Mouse (Mus musculus) kidney, postnatal 0 days (tissue): Measurements from ENCODE around the gene Nudt1. TPM values are rescaled to one million over a fixed set of nuclear protein-coding genes. Genes with fewer than 3 reads are reported as not detected.

Experiments used
- ATAC-seq: fragments of 200-750 bp; cut with Nextera tagmentation; replicated peaks from 2 replicates; pipeline ENCODE4 v1.8.0; 2017; ENCODE audit warnings: low read depth, moderate number of reproducible peaks, moderate TSS enrichment, moderate library complexity; ENCODE audit not compliant: low FRiP score
- DNase-seq: peaks from one replicate; pipeline ENCODE4 v3.0.0-alpha.2; 2016; ENCODE audit warnings: low spot score
- H3K27ac ChIP-seq: fragments of 300-500 bp; sonication (generic); 2 replicates; pipeline ENCODE4 v1.5.1; 2014; ENCODE audit warnings: mild to moderate bottlenecking
- H3K27me3 ChIP-seq: fragments of 300-500 bp; sonication (generic); 2 replicates; pipeline ENCODE4 v1.6.1; 2014; ENCODE audit warnings: low read length, mixed read lengths; ENCODE audit not compliant: insufficient read depth
- H3K36me3 ChIP-seq: fragments of 300-500 bp; sonication (generic); 2 replicates; pipeline ENCODE4 v1.6.1; 2014; ENCODE audit warnings: low read length, mixed read lengths; ENCODE audit not compliant: insufficient read depth
- H3K4me1 ChIP-seq: fragments of 300-500 bp; sonication (generic); replicated peaks from 2 replicates; pipeline ENCODE4 v1.6.1; 2014; ENCODE audit warnings: antibody characterized with exemption, low read length, mixed read lengths; ENCODE audit not compliant: insufficient read depth
- H3K4me2 ChIP-seq: fragments of 300-500 bp; sonication (generic); 2 replicates; pipeline ENCODE4 v1.6.1; 2014; ENCODE audit warnings: mild to moderate bottlenecking, low read length, moderate library complexity, mixed read lengths
- H3K4me3 ChIP-seq: fragments of 300-500 bp; sonication (generic); replicated peaks from 2 replicates; pipeline ENCODE4 v1.5.1; 2014; ENCODE audit warnings: low read depth, low read length
- H3K9ac ChIP-seq: fragments of 300-500 bp; sonication (generic); 2 replicates; pipeline ENCODE4 v1.6.1; 2014; ENCODE audit warnings: low read depth, low read length
- H3K9me3 ChIP-seq: fragments of 300-500 bp; sonication (generic); replicated peaks from 2 replicates; pipeline ENCODE4 v1.6.1; 2016; ENCODE audit warnings: low read length, inconsistent platforms, mixed read lengths
- CTCF ChIP-seq: IDR thresholded peaks from 2 replicates; pipeline ENCODE4 v1.5.1; 2016; ENCODE audit warnings: antibody characterized with exemption, low read depth, mild to moderate bottlenecking, moderate library complexity
- WGBS: fragments of 180-500 bp; shearing (Covaris S2); extraction: QIAGEN DNeasy Blood & Tissue Kit; methylation state at CpG from one replicate; pipeline ENCODE4 v1.1.7; 2014; 5-methylcytosine and 5-hydroxymethylcytosine counted together
- polyA plus RNA-seq: library from polyadenylated mRNA; unstranded; fragments of >200 nt; fragmentation: Nextera tagmentation; extraction: Ambion mirVana; gene quantifications from 2 replicates; pipeline ENCODE4 v1.2.1, GENCODE M21; 2015

Nudt1 gene
- polyA plus RNA-seq, 1 experiment from 2014 or later: 39.9 TPM

DNA sequence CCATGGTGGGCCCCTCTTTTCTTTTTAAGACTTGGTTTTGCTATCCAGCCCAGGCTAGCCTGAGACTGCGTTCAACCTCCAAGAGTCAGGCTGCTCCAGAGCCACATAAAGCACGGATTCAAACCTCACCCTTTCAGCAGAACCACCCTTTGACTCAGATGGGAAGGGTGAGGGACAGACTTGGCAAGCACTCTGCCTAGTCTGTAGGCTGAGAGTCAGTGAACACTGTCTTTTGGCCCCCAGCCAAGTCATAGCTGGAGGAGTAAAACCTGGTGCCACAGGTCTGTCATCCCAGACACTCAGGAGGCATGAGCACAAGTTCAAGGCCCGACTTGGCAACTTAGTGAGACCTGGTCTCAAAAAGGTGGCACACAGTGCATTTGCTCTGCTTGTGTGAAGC, 4.7 kb upstream of the Nudt1 start:
- DNase-seq (no peak), ATAC-seq (no peak)
- WGBS: 78% methylated on average over 3 of the region's 3 CpGs
- no peaks in the 10 kb centered on the region; the same call in 1 of the 2 replicates for H3K4me1 ChIP-seq
- H3K27ac ChIP-seq: no peak overlapping the region
- H3K36me3 ChIP-seq: peaks cover 11% of the 10 kb centered on the region; the same call in 1 of the 2 replicates
- H3K4me2 ChIP-seq: no peak overlapping the region
- no peak overlapping the region for H3K9ac ChIP-seq
- H3K9me3 ChIP-seq: no peaks in the 10 kb centered on the region
- H3K4me3 ChIP-seq: no peak overlapping the region
- no peak for TF ChIP-seq CTCF
- H3K27me3 ChIP-seq: no peaks in the 10 kb centered on the region

DNA sequence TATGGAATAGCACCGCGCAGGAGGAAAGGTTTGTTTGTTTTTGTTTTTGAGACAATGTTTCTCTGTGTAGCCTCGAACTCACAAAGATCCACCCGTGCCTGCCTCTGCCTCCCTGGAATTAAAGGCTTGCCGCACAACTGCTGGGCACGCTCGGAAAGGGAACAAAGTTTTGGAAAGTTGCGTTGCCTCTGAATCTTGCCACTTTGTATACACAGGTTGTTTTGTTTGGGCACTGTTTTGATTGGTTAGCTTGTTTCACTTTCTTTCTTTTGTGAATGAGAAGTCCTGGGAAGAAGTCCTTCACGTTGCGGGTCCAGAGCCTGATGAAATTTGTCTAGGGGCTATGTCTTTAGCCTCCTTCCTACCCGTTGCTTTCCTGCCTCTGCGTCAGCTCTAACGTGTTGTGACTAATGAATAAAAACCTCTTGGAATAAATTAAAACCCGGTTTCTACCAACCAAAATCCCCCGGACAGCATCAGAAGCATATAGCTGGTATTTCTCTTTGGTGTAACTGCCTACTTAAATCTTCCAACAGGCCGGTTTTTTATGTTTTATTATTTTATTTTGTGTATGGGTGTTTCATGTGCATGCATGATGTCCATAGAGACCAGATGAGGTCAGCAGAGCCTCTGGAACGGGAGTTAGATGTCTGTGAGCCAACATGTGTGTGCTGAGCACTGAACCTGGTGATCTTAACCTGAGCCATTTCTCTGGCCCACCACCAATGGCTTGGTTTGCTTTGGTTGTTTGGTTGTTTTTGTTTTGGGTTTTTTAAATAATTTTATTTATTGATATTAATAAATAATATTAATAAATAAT, 510 bp downstream of the Nudt1 start:
- Histone ChIP-seq H3K9me3 (no peaks in the 10 kb centered on the region), H3K27me3 (no peaks in the 10 kb centered on the region), H3K4me3 (peak overlapping the region; percentile 84), H3K36me3 (no peaks in the 10 kb centered on the region), H3K27ac (peak overlapping the region; percentile 82), H3K4me2 (peak overlapping the region; percentile 93), H3K9ac (peak overlapping the region; percentile 96), H3K4me1 (no peaks in the 10 kb centered on the region; the same call in 1 of the 2 replicates)
- TF ChIP-seq CTCF: peak; percentile 34; the same call in 1 of the 2 replicates
- peak; percentile 59 for DNase-seq
- WGBS: under 1% methylated on average over 17 of the region's 17 CpGs
- ATAC-seq: no peak; the same call in 1 of the 2 replicates

DNA sequence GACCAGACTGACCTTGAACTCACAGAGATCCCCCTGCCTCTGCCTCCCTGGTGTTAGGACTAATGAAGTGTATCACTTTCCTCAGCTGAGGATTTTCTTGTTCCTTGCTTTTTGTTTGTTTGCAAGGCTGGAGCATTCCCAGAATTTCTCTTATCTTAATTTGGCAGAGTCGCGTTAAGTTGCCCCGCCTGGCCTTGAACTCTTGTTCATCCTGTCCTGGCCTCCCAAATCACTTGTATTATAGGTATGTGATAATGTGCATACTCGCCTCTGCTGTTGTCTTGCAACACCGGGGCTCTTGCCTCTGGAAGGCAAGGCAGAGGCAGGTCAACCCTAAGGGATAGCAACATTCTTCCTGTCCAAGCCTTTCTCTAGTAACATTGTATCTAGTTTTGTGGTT, 2.6 kb downstream of the Nudt1 start:
- WGBS: 93% methylated on average over 5 of the region's 5 CpGs
- Histone ChIP-seq H3K27ac (no peak overlapping the region), H3K4me2 (no peak overlapping the region), H3K4me1 (no peaks in the 10 kb centered on the region; the same call in 1 of the 2 replicates), H3K9me3 (no peaks in the 10 kb centered on the region), H3K9ac (no peak overlapping the region), H3K27me3 (no peaks in the 10 kb centered on the region), H3K36me3 (peaks cover 11% of the 10 kb centered on the region; the same call in 1 of the 2 replicates), H3K4me3 (no peak overlapping the region)
- DNase-seq (no peak), ATAC-seq (no peak)
- no peak for TF ChIP-seq CTCF

DNA sequence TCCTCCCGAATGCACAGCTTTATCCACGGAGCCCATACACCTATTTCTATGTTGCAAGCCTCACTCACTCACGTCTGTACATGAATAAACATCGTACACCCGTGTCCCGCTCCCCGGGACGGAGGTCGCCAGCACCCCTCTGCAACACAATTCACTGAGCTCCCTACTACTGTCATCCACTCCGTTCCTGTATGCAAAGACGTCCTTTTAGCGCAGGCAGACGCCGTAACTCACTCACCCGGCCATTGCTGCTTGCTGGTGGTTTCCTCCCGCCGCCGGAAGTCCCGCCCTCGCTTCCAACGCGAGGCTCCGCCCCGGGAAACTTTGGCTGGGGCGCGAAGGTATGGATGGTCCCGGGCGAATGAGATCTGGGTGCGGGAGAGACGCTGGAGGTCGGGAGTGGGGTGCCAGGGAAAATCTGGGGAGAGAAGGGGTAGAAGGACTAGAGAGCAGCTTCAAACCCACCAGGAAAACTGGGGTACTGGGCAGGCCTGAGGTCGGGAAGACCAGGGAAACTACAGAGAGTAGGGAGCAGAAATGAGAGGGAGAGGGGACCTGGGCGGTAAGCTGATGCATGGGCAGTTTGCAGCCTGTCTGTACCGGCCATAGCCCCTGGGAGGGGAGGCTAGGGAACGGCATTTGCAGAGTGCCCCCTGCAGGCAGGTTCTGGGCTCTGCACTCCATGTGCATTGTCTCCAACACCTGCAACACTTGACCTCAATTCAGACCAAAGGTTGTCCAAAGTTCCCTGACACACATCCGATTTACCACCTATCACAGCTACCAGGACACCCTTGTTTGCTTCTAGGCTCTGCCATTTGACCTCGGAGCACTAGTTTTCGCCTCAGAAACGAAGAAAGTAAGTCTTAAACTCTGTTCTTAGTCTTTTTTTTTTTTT, 10.4 kb downstream of the Nudt1 start, which contains the start of gene Mrm2:
Gene Mrm2 (minus strand): TSS at position 284 of the 898 bp plus-strand sequence.
- no peaks in the 10 kb centered on the region for H3K9me3 ChIP-seq
- H3K9ac ChIP-seq: peak within 1 kb of the TSS; percentile 64
- 1% methylated on average over 38 of the region's 39 CpGs for WGBS
- peak within 1 kb of the TSS; percentile 90 for H3K4me2 ChIP-seq
- H3K4me1 ChIP-seq: peaks cover 6% of the 10 kb centered on the region
- ATAC-seq (peak; percentile 84), DNase-seq (peak; percentile 89)
- peaks cover 11% of the 10 kb centered on the region; the same call in 1 of the 2 replicates for H3K36me3 ChIP-seq
- H3K27ac ChIP-seq: peak within 1 kb of the TSS; percentile 88
- H3K27me3 ChIP-seq: no peaks in the 10 kb centered on the region
- TF ChIP-seq CTCF: peak; percentile 90
- H3K4me3 ChIP-seq: peak within 1 kb of the TSS; percentile 76

DNA sequence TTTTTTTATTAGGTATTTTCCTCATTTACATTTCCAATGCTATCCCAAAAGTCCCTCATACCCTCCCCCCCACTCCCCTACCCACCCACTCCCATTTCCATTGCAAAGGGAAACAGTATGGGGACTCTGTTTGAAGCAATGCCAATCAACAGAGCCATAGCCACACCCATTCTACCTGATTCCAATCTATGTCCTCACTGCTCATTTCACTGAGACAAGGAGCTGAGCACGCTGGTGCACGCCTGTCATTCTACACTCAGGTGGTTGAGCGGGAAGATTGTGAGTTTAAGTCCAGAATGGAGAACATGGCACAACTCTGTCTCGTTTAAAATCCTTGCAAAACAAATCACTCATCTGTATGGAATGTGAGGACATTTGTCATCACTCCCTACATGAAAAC, 11.1 kb downstream of the Nudt1 start:
- Histone ChIP-seq H3K36me3 (peaks cover 12% of the 10 kb centered on the region; the same call in 1 of the 2 replicates), H3K4me1 (peaks cover 6% of the 10 kb centered on the region), H3K27me3 (no peaks in the 10 kb centered on the region), H3K4me2 (peak overlapping the region; percentile 90), H3K9ac (no peak overlapping the region), H3K27ac (0 out of 2 replicates have a peak overlapping the region, but pooled peaks have one; percentile 88), H3K4me3 (no peak overlapping the region), H3K9me3 (no peaks in the 10 kb centered on the region)
- WGBS: 52% methylated on average over 4 of the region's 4 CpGs
- no peak for DNase-seq
- no peak for TF ChIP-seq CTCF
- ATAC-seq: no peak

DNA sequence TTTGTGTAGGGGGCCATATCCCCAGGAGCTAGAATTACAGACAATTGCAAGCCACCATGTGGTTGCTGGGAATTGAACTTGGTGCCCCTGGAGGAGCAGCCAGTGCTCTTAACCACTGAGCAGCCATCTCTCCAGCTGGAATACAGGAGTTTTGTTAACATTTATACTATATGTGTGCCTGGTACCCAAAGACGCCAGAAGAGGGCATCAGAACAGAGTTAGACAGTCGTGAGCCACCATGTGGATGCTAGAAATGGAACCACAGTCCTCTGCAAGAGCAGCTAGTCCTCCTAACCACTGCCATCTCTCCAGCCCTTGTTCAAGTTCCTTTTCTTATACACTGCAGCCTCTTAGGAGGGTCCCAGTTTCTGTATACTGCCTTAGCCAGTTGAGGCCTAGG, 12.2 kb downstream of the Nudt1 start:
- DNase-seq: peak; percentile 51
- no peak overlapping the region for H3K4me2 ChIP-seq

More for the DNA sequence above, 12.2 kb downstream of the Nudt1 start:
- H3K4me3 ChIP-seq: no peak overlapping the region
- no peaks in the 10 kb centered on the region for H3K9me3 ChIP-seq
- H3K9ac ChIP-seq: no peak overlapping the region
- WGBS: 46% methylated on average over 2 of the region's 2 CpGs
- TF ChIP-seq CTCF: peak; percentile 59
- no peaks in the 10 kb centered on the region for H3K27me3 ChIP-seq
- ATAC-seq: no peak
- H3K36me3 ChIP-seq: 0 out of 2 replicates have a peak, but pooled peaks cover 8% of the 10 kb centered on the region
- H3K27ac ChIP-seq: no peak overlapping the region
- H3K4me1 ChIP-seq: peaks cover 6% of the 10 kb centered on the region
